Mouse (Mus musculus) myocyte (in vitro differentiated cells): ENCODE data around the gene Lipe. TPM values are rescaled to one million over a fixed set of nuclear protein-coding genes. Genes with fewer than 3 reads are reported as not detected.
A peak's percentile ranks its signal among the peaks of the same experiment; 100 is the strongest.

Source experiments
- H3K27me3 ChIP-seq: one replicate; pipeline ENCODE4 v1.6.1; 2011; ENCODE audit not compliant: control insufficient read depth, insufficient read depth, insufficient read length
- H3K36me3 ChIP-seq: one replicate; pipeline ENCODE4 v1.6.1; 2011; ENCODE audit not compliant: control insufficient read depth, insufficient read depth
- H3K4me2 ChIP-seq: one replicate; pipeline ENCODE4 v1.6.1; 2011; ENCODE audit warnings: low read depth, control low read depth
- H3K4me3 ChIP-seq: one replicate; pipeline ENCODE4 v1.5.1; 2011; ENCODE audit warnings: mild to moderate bottlenecking, control low read depth, moderate library complexity
- H3K79me2 ChIP-seq: one replicate; pipeline ENCODE4 v1.6.1; 2011; ENCODE audit not compliant: control insufficient read depth, insufficient read depth
- H3ac ChIP-seq: one replicate; pipeline ENCODE4 v1.6.1; 2011; ENCODE audit not compliant: control insufficient read depth, insufficient read length
- CEBPB ChIP-seq: IDR thresholded peaks from 2 replicates; pipeline ENCODE4 v1.6.1; 2011; ENCODE audit warnings: mild to moderate bottlenecking, moderate library complexity; ENCODE audit not compliant: poor library complexity, insufficient read depth, severe bottlenecking
- MAX ChIP-seq: IDR thresholded peaks from one replicate; pipeline ENCODE4 v1.6.1; 2011; ENCODE audit warnings: low read depth, mild to moderate bottlenecking, control low read depth
- MYOD1 ChIP-seq, 3 experiments: IDR thresholded peaks; one replicate each; pipeline ENCODE4 v1.6.1; 2011; ENCODE audit warnings: control low read depth in 2 of 3, low read depth in 2 of 3, mild to moderate bottlenecking in 2 of 3, moderate library complexity in 1 of 3; ENCODE audit not compliant: insufficient read length in 2 of 3, control insufficient read depth in 1 of 3
- MYOG ChIP-seq, 3 experiments: IDR thresholded peaks; one replicate each; pipeline ENCODE4 v1.6.1; 2011; ENCODE audit warnings: control low read depth in 2 of 3, low read depth in 2 of 3, mild to moderate bottlenecking in 2 of 3; ENCODE audit not compliant: insufficient read length in 2 of 3, control insufficient read depth in 1 of 3, insufficient read depth in 1 of 3
- POLR2A ChIP-seq: IDR thresholded peaks from one replicate; pipeline ENCODE4 v1.6.1; 2011; ENCODE audit warnings: low read depth, mild to moderate bottlenecking, control low read depth, moderate library complexity; ENCODE audit not compliant: insufficient read length
- POLR2AphosphoS2 ChIP-seq: IDR thresholded peaks from one replicate; pipeline ENCODE4 v1.6.1; 2011; ENCODE audit warnings: low read depth, control low read depth; ENCODE audit not compliant: insufficient read length
- REST ChIP-seq: IDR thresholded peaks from one replicate; pipeline ENCODE4 v1.6.1; 2011; ENCODE audit warnings: mild to moderate bottlenecking, control low read depth, moderate library complexity; ENCODE audit not compliant: insufficient read depth, insufficient read length
- TCF12 ChIP-seq: IDR thresholded peaks from one replicate; pipeline ENCODE4 v1.6.1; 2011; ENCODE audit warnings: mild to moderate bottlenecking, control low read depth; ENCODE audit not compliant: poor library complexity, insufficient read depth, severe bottlenecking
- TCF3 ChIP-seq: IDR thresholded peaks from one replicate; pipeline ENCODE4 v1.6.1; 2011; ENCODE audit warnings: low read depth, control low read depth; ENCODE audit not compliant: insufficient read length
- USF1 ChIP-seq: IDR thresholded peaks from one replicate; pipeline ENCODE4 v1.6.1; 2011; ENCODE audit warnings: low read depth, mild to moderate bottlenecking, control low read depth, moderate library complexity
- polyA plus RNA-seq: library from polyadenylated mRNA; unstranded; fragments of >200 nt; fragmentation: generic; extraction: Trizol; gene quantifications from one replicate; pipeline ENCODE4 v1.2.1, GENCODE M21; 2012; ENCODE audit warnings: missing spikeins

Gene Lipe
- polyA plus RNA-seq, 1 experiment, result 3.8 TPM

DNA sequence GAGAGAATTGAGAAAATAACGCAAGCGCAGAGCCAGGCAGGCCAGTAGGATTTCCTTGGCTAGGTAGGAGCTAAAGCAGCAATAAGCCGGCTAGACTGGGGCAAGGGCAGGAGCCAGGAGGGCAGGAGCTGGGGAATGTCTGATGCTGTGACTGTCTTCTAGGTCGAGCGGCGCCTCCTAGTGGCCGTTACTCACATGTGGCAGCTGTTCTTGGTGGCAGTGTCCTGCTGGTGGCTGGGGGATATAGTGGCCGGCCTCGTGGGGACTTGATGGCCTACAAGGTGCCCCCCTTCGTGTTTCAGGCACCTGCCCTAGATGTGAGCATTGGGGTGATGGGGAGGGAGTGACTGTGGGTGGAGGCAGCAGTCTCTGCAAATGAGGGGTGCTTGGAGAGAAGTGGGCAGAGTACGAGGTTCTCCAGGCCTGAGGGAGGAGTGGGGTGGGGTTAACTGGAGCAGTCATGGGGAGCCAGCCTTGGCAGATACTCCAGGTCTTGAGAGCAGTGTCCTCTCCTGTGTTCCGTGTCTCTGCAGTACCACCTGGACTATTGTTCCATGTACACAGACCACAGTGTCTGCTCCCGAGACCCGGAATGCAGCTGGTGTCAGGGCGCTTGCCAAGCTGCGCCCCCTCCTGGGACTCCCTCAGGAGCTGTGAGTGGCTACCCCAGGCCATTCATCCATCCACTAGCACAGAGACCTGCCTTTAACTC lies 64.8 kb downstream of the Lipe start:
- peaks cover 7% of the 10 kb centered on the region for H3K36me3 ChIP-seq
- no peaks in the 10 kb centered on the region for H3K79me2 ChIP-seq
- H3K27me3 ChIP-seq, result no peaks in the 10 kb centered on the region
- no peak for TF ChIP-seq REST
- TF ChIP-seq USF1, result no peak
- peak in 2 of 3 experiments; percentile 57 to 73 for TF ChIP-seq MYOG (IDR thresholded peaks at IDR 0.05; ENCODE audit: control insufficient read depth in 1 of 3, insufficient read depth in 1 of 3, insufficient read length in 2 of 3, low read depth in 2 of 3)
- TF ChIP-seq POLR2A, result no peak
- TF ChIP-seq CEBPB, result no peak
- no peak for TF ChIP-seq POLR2AphosphoS2
- TF ChIP-seq TCF12, result no peak
- no peak for TF ChIP-seq TCF3
- peak in 2 of 3 experiments; percentile 65 to 76 for TF ChIP-seq MYOD1 (IDR thresholded peaks at IDR 0.05; ENCODE audit: control insufficient read depth in 1 of 3, insufficient read length in 2 of 3, low read depth in 2 of 3)
- no peak for TF ChIP-seq MAX
- H3K4me3 ChIP-seq, result no peak overlapping the region
- H3ac ChIP-seq, result no peak overlapping the region
- no peak overlapping the region for H3K4me2 ChIP-seq

Other genes with a start within 250 kb of the Lipe start
- gene Pou2f2, start 219.0 kb downstream of the Lipe start, polyA plus RNA-seq, result 0.01 TPM
- 8.8 TPM for gene Dedd2, start 178.1 kb downstream of the Lipe start, polyA plus RNA-seq
- 5.6 TPM for gene Zfp526, start 177.3 kb downstream of the Lipe start, polyA plus RNA-seq
- gene Gsk3a, start 160.9 kb downstream of the Lipe start, polyA plus RNA-seq, result 69.4 TPM
- 42.5 TPM for gene Erf, start 147.9 kb downstream of the Lipe start, polyA plus RNA-seq
- 65.8 TPM for gene Cic, start 131.0 kb downstream of the Lipe start, polyA plus RNA-seq
- gene Pafah1b3, start 100.7 kb downstream of the Lipe start, polyA plus RNA-seq, result 54.0 TPM
- not detected for gene Prr19, start 97.3 kb downstream of the Lipe start, polyA plus RNA-seq
- 0.02 TPM for gene Tmem145, start 92.6 kb downstream of the Lipe start, polyA plus RNA-seq
- gene Megf8, start 81.5 kb downstream of the Lipe start, polyA plus RNA-seq, result 41.0 TPM
- gene Cnfn, start 29.0 kb downstream of the Lipe start, polyA plus RNA-seq, result not detected
- 0.06 TPM for gene Cxcl17, start 14.2 kb upstream of the Lipe start, polyA plus RNA-seq
- gene Ceacam1, start 78.9 kb upstream of the Lipe start, polyA plus RNA-seq, result not detected
- gene Ceacam2, start 141.1 kb upstream of the Lipe start, polyA plus RNA-seq, result not detected
- not detected for gene Erich4, start 217.2 kb upstream of the Lipe start, polyA plus RNA-seq
- 13.0 TPM for gene Dmac2, start 220.7 kb upstream of the Lipe start, polyA plus RNA-seq
- 3.1 TPM for gene B3gnt8, start 227.9 kb upstream of the Lipe start, polyA plus RNA-seq